ENCODE assay signal across 20 mouse cellular contexts in the genomic region with DNA sequence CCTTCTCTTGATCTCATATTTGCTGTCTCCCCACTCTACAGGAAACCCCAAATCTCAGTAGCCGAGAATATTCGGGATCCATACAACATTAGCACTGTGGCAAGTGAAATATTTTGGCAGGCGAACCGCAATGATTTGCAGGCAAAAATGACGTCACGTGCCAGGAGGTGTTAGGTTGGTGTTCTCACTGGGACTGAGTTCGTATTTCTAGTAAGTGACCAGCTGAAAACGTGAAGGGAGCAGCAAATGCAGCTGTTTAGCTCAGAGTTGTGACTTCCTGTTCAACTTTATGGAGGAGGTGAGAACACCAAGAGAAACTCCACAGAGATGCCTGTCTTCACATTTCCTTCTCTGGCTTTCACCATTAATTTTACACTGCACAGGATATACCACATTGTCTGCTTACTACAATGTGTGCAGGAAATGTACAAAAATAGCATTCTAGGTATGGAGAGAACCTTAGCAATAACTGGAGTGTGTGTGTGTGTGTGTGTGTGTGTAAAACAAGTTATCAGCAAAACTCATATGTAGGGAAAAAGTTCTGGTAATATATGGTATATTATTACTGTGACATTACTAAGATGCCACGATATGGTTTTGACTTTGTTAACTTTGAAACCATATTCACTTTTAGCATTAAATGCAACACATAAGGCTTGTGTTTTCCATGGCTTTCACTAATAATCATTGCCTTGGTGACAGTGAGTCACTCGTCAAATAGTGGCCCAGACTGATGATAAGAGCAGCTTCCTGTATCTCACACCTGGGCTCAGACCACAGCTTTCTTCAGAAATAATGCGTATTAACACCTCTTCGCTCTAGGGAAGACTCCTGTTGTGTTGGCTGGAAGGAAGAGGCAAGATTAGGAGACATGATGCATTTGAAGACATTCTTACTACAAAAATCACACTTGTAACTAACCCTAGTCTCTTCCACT. TPM values are rescaled to one million over a fixed set of nuclear protein-coding genes. Genes with fewer than 3 reads are reported as not detected.
DNase-seq lines count a peak whose midpoint lies in the region; ATAC-seq lines count a peak whose summit lies in the region.
"Had no signal": no experiment of that assay in that cellular context is flagged by ENCODE, and none has a peak within 500 bp of the region (broad histone marks: within the 10 kb centered on the region; RNA-seq: fewer than 3 reads in every experiment).

No protein-coding gene starts in this region.

- ATAC-seq in activated CD4-positive, CD25-positive, alpha-beta regulatory T cell, adult 4 months: peak; percentile 60
- peak; percentile 70; the same call in 1 of the 2 replicates for ATAC-seq in monocyte, adult 5-6 weeks (replicated peaks; ENCODE audit: insufficient number of reproducible peaks, low FRiP score, low TSS enrichment, poor library complexity, severe bottlenecking)
- ATAC-seq: forebrain, embryonic 16.5 days; hindbrain, embryonic 16.5 days; intestine, embryonic 16.5 days had no signal

- peak; percentile 16 for DNase-seq in 416B (ENCODE audit: low read depth)
- peak; percentile 71 for DNase-seq in CD4-positive helper T cell, adult 2 months (ENCODE audit: low read depth, low spot score)
- no peak for DNase-seq in testis, postnatal 14 days (ENCODE audit: low spot score)
- DNase-seq in right cerebral cortex, postnatal 25 days: no peak
- DNase-seq in embryo, embryonic 11 days: no peak
- DNase-seq: adrenal gland, postnatal 14 days; cerebellum, adult 11-12 months; cerebellum, adult 9-11 months; gastrocnemius, postnatal 10 days; heart, postnatal 14 days; kidney, adult 9 months; kidney, postnatal 25 days; lung, postnatal 36 days; thymus, postnatal 4 days had no signal

RNA-seq across cellular contexts. Expression of gene Stat4, which starts 48.1 kb away (rescaled TPM):
- polyA plus RNA-seq in activated CD4-positive, CD25-positive, alpha-beta regulatory T cell, adult 4 months (2017; shearing (Covaris generic)): 100 to 1,000 TPM; 147 to 156 TPM
- 78.3 to 278 TPM (median 108 TPM) in 3 replicates for total RNA-seq in monocyte, adult 5-6 weeks (2017)
- polyA plus RNA-seq: C2C12 had no signal

Comparison
In these comparisons a context has a peak if more than half of its experiments do, and no peak if none do; other contexts are left out.
1. DNase-seq: peak in 416B (single experiment) and CD4-positive helper T cell, adult 2 months (single experiment); none in testis, postnatal 14 days (single experiment), right cerebral cortex, postnatal 25 days (single experiment) and embryo, embryonic 11 days (single experiment).